Mouse (Mus musculus): ENCODE results near the gene Gm266.

DNA sequence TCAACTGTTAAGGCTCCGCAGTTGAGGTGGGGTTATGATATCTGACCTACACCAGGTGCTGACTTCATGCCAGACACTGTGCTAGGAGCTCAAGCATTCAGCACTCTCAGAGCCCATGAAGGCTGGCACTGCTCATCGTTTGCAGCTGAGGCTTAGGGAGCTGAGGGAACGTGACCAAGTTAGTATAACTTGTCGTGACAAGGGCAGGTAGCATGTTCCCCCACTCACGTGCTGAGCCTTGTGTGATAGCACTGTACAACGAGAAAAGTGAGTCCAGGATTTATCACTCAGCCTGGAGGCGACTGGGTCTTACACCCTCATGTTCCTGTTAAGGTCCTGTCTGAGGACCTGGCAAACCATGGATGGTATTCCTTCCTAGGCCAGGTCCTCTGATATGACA lies 34.1 kb downstream of the Gm266 start:
- no peak for TF ChIP-seq POLR2A (IDR thresholded peaks at IDR 0.05; ENCODE audit: borderline replicate concordance, low read depth, low read length)
- no peak for TF ChIP-seq CTCF (IDR thresholded peaks at IDR 0.05; ENCODE audit: low read depth, low read length)

Data from bone marrow macrophage, adult 2 months (primary cell).